Mouse (Mus musculus): ENCODE data around the gene Pcnp. TPM values are rescaled to one million over a fixed set of nuclear protein-coding genes. Genes with fewer than 3 reads are reported as not detected.

Pcnp gene
- total and polyA plus RNA-seq, 3 experiments: 79.1 to 128 (median 88.5) TPM

DNA sequence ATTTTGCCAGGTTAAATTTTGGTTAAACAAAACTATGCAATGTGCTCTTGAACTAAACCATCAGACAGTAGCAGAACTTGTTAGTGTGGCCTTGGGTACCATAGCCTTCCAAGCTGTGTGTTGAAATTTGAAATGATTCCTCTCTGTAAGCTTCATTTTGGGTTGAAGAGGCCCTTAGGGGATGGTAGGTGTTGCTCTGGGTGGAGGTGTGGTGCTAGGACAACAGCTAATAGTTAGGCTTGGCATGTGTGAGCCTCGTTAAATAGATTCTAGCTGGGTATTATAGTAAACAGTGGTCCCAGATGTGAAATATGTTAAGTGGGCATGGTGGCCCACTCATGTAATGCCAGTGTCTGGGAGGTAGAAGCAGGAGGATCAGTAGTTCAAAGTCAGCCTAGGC is 62.3 kb downstream of the Pcnp start:
- Histone ChIP-seq H3K9me3 (replicated peaks; ENCODE audit: insufficient read depth, low read length) (no peaks in the 10 kb centered on the region), H3K4me1 (ENCODE audit: control insufficient read depth in 1 of 2, insufficient read depth in 2 of 2, low read length in 2 of 2) (peaks cover 0 to 22% of the 10 kb centered on the region in 2 experiments), H3K9ac (ENCODE audit: control insufficient read depth, low read depth, low read length, poor library complexity, severe bottlenecking) (peak overlapping the region; percentile 98), H3K27ac (ENCODE audit: control insufficient read depth, low read depth, low read length) (peak overlapping the region; percentile 89), H3K79me2 (ENCODE audit: control insufficient read depth, insufficient read depth, low read length, poor library complexity) (peaks cover 27% of the 10 kb centered on the region), H3K4me3 (ENCODE audit: control insufficient read depth in 1 of 2, insufficient read depth in 1 of 2, low read depth in 2 of 2, low read length in 2 of 2) (peak overlapping the region; percentile 99), H3K27me3 (ENCODE audit: control insufficient read depth in 1 of 2, insufficient read depth in 2 of 2, low read length in 2 of 2) (no peaks in the 10 kb centered on the region), H3K36me3 (ENCODE audit: control insufficient read depth in 1 of 2, insufficient read depth in 2 of 2, low read length in 2 of 2) (peaks cover 23 to 47% of the 10 kb centered on the region in 2 experiments)
- TF ChIP-seq ETS1 (IDR thresholded peaks at IDR 0.05; ENCODE audit: low read depth, low read length): no peak
- TF ChIP-seq MAFK (IDR thresholded peaks at IDR 0.05; ENCODE audit: borderline replicate concordance, low read depth, low read length): no peak
- TF ChIP-seq MEF2A (IDR thresholded peaks at IDR 0.05; ENCODE audit: extremely low read depth, insufficient replicate concordance, low read depth, low read length, poor library complexity, severe bottlenecking): no peak
- no peak for TF ChIP-seq CTCF (IDR thresholded peaks at IDR 0.05 in 2 of 3, conservative IDR thresholded peaks at IDR 0.05 in 1 of 3; ENCODE audit: control insufficient read depth in 1 of 3, insufficient read depth in 1 of 3, low read depth in 2 of 3, low read length in 3 of 3, poor library complexity in 1 of 3, severe bottlenecking in 1 of 3)
- TF ChIP-seq TCF12 (IDR thresholded peaks at IDR 0.05; ENCODE audit: low read depth, low read length): no peak
- no peak for TF ChIP-seq GATA1 (IDR thresholded peaks at IDR 0.05; ENCODE audit: low read depth, low read length)
- no peak for TF ChIP-seq MYB (IDR thresholded peaks at IDR 0.05; ENCODE audit: low read depth, low read length)
- no peak for TF ChIP-seq ZKSCAN1 (IDR thresholded peaks at IDR 0.05; ENCODE audit: low read depth, low read length)
- TF ChIP-seq JUND (IDR thresholded peaks at IDR 0.05; ENCODE audit: low read depth, low read length): no peak
- TF ChIP-seq MXI1 (IDR thresholded peaks at IDR 0.05; ENCODE audit: low read depth, low read length): no peak
- no peak for TF ChIP-seq MAX (IDR thresholded peaks at IDR 0.05; ENCODE audit: low read length)
- TF ChIP-seq MYC (IDR thresholded peaks at IDR 0.05; ENCODE audit: low read depth, low read length): no peak
- TF ChIP-seq HCFC1 (IDR thresholded peaks at IDR 0.05; ENCODE audit: low read depth, low read length): no peak
- TF ChIP-seq POLR2AphosphoS2 (IDR thresholded peaks at IDR 0.05; ENCODE audit: low read length): no peak
- TF ChIP-seq BHLHE40 (IDR thresholded peaks at IDR 0.05; ENCODE audit: borderline replicate concordance, low read depth, low read length): no peak
- no peak for TF ChIP-seq MAZ (IDR thresholded peaks at IDR 0.05; ENCODE audit: low read depth, low read length)
- TF ChIP-seq KAT2A (conservative IDR thresholded peaks at IDR 0.05; ENCODE audit: low read depth, low read length): no peak
- no peak for TF ChIP-seq POLR2A (IDR thresholded peaks at IDR 0.05; ENCODE audit: control insufficient read depth in 1 of 2, insufficient read depth in 1 of 2, low read depth in 1 of 2, low read length in 2 of 2, poor library complexity in 1 of 2)
- no peak for TF ChIP-seq USF2 (IDR thresholded peaks at IDR 0.05; ENCODE audit: borderline replicate concordance in 1 of 2, insufficient read depth in 1 of 2, low read depth in 1 of 2, low read length in 2 of 2)
- peak; percentile 41 for DNase-seq (ENCODE audit: low read depth, low spot score)

DNA sequence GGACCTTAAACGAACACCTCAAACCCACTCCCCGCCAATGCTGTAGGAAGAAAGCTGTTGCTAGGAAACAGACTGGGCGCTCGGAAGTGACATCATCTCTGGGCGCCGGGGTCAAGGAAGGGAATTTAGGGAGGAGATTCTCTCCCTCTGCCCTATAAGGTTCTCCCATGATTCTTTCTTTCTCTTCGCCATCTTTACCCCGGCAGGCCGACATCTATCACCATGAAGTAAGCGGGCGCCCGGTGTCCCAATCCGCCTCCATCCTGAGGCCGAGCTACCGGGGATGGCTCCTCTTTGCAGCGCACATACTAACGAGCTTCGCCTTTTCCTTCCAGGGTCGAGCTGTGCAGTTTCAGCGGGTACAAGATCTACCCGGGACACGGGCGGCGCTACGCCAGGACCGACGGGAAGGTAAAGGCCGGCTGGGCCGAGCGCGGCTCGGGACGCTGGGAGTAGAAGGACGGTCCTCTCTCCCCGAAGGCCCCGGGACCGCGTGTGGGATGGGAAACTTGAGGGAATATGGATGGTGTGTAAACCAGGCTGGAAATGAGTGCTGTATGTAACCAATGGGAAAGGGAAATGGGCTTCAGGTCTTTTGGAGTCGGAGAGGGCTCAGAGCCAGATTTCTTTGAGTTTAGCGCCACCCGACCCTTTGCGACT is 63.2 kb downstream of the Pcnp start, which contains the start of gene Rpl24:
Gene Rpl24 (plus strand): TSS at position 64 of the 660 bp plus-strand sequence.
- peaks cover 19 to 38% of the 10 kb centered on the region in 2 experiments for H3K36me3 ChIP-seq (ENCODE audit: control insufficient read depth in 1 of 2, insufficient read depth in 2 of 2, low read length in 2 of 2)
- TF ChIP-seq GABPA (IDR thresholded peaks at IDR 0.05; ENCODE audit: low read depth, low read length): no peak
- TF ChIP-seq BHLHE40 (IDR thresholded peaks at IDR 0.05; ENCODE audit: borderline replicate concordance, low read depth, low read length): no peak
- TF ChIP-seq CTCF (IDR thresholded peaks at IDR 0.05 in 2 of 3, conservative IDR thresholded peaks at IDR 0.05 in 1 of 3; ENCODE audit: control insufficient read depth in 1 of 3, insufficient read depth in 1 of 3, low read depth in 2 of 3, low read length in 3 of 3, poor library complexity in 1 of 3, severe bottlenecking in 1 of 3): no peak
- peak; percentile 64; the same call in 1 of the 2 replicates for TF ChIP-seq POLR2AphosphoS5 (IDR thresholded peaks at IDR 0.05; ENCODE audit: borderline replicate concordance, low read depth, low read length)
- peak; percentile 93 for TF ChIP-seq MYC (IDR thresholded peaks at IDR 0.05; ENCODE audit: low read depth, low read length)
- peak; percentile 88 for TF ChIP-seq ELF1 (IDR thresholded peaks at IDR 0.05; ENCODE audit: low read depth, low read length)
- peak; percentile 92 for TF ChIP-seq TBP (IDR thresholded peaks at IDR 0.05; ENCODE audit: low read depth, low read length)
- peak; percentile 52 to 88; a peak in 3 of 4 replicates for TF ChIP-seq POLR2A (IDR thresholded peaks at IDR 0.05; ENCODE audit: control insufficient read depth in 1 of 2, insufficient read depth in 1 of 2, low read depth in 1 of 2, low read length in 2 of 2, poor library complexity in 1 of 2)
- TF ChIP-seq KAT2A (conservative IDR thresholded peaks at IDR 0.05; ENCODE audit: low read depth, low read length): peak; percentile 77
- TF ChIP-seq RAD21 (IDR thresholded peaks at IDR 0.05; ENCODE audit: low read depth, low read length): no peak
- TF ChIP-seq MAX (IDR thresholded peaks at IDR 0.05; ENCODE audit: low read length): peak; percentile 70
- TF ChIP-seq USF1 (IDR thresholded peaks at IDR 0.05; ENCODE audit: low read depth, low read length): no peak
- peak; percentile 43; the same call in 1 of the 2 replicates for TF ChIP-seq TCF12 (IDR thresholded peaks at IDR 0.05; ENCODE audit: low read depth, low read length)
- TF ChIP-seq POLR2AphosphoS2 (IDR thresholded peaks at IDR 0.05; ENCODE audit: low read length): peak; percentile 85
- peak; percentile 91 for TF ChIP-seq MXI1 (IDR thresholded peaks at IDR 0.05; ENCODE audit: low read depth, low read length)
- TF ChIP-seq ETS1 (IDR thresholded peaks at IDR 0.05; ENCODE audit: low read depth, low read length): peak; percentile 17; the same call in 1 of the 2 replicates
- TF ChIP-seq NELFE (IDR thresholded peaks at IDR 0.05; ENCODE audit: low read depth, low read length): peak; percentile 89
- TF ChIP-seq USF2 (IDR thresholded peaks at IDR 0.05; ENCODE audit: borderline replicate concordance in 1 of 2, insufficient read depth in 1 of 2, low read depth in 1 of 2, low read length in 2 of 2): no peak
- peak; percentile 69 for TF ChIP-seq ZMIZ1 (IDR thresholded peaks at IDR 0.05; ENCODE audit: low read depth, low read length)

More for the DNA sequence above, 63.2 kb downstream of the Pcnp start, which contains the start of gene Rpl24:
- H3K4me3 ChIP-seq (ENCODE audit: control insufficient read depth in 1 of 2, insufficient read depth in 1 of 2, low read depth in 2 of 2, low read length in 2 of 2): peak within 1 kb of the TSS; percentile 99
- H3K27me3 ChIP-seq (ENCODE audit: control insufficient read depth in 1 of 2, insufficient read depth in 2 of 2, low read length in 2 of 2): no peaks in the 10 kb centered on the region
- H3K79me2 ChIP-seq (ENCODE audit: control insufficient read depth, insufficient read depth, low read length, poor library complexity): peaks cover 27% of the 10 kb centered on the region
- H3K9ac ChIP-seq (ENCODE audit: control insufficient read depth, low read depth, low read length, poor library complexity, severe bottlenecking): peak within 1 kb of the TSS; percentile 98
- peak; percentile 95 for DNase-seq (ENCODE audit: low read depth, low spot score)
- H3K4me1 ChIP-seq (ENCODE audit: control insufficient read depth in 1 of 2, insufficient read depth in 2 of 2, low read length in 2 of 2): peaks cover 0 to 16% of the 10 kb centered on the region in 2 experiments
- no peaks in the 10 kb centered on the region for H3K9me3 ChIP-seq (replicated peaks; ENCODE audit: insufficient read depth, low read length)
- H3K27ac ChIP-seq (ENCODE audit: control insufficient read depth, low read depth, low read length): peak within 1 kb of the TSS; percentile 89

Measured in MEL (cell line).